Mouse (Mus musculus) liver, embryonic 15.5 days (tissue): ENCODE data around the gene Fasn. TPM values are rescaled to one million over a fixed set of nuclear protein-coding genes. Genes with fewer than 3 reads are reported as not detected.

ENCODE experiments used
- ATAC-seq: fragments of 200-750 bp; cut with Nextera tagmentation; 2 replicates; pipeline ENCODE4 v1.8.0; 2017; ENCODE audit warnings: moderate number of reproducible peaks, mild to moderate bottlenecking, moderate library complexity; ENCODE audit not compliant: insufficient read depth
- H3K27ac ChIP-seq: fragments of 300-500 bp; sonication (generic); replicated peaks from 2 replicates; pipeline ENCODE4 v1.5.1; 2015; ENCODE audit warnings: mild to moderate bottlenecking, inconsistent platforms
- H3K27me3 ChIP-seq: fragments of 300-500 bp; sonication (generic); 2 replicates; pipeline ENCODE4 v1.6.1; 2015; ENCODE audit warnings: mild to moderate bottlenecking, inconsistent platforms
- H3K36me3 ChIP-seq: fragments of 300-500 bp; sonication (generic); replicated peaks from 2 replicates; pipeline ENCODE4 v1.6.1; 2015; ENCODE audit warnings: moderate library complexity, mild to moderate bottlenecking, inconsistent platforms
- H3K4me1 ChIP-seq: fragments of 300-500 bp; sonication (generic); replicated peaks from 2 replicates; pipeline ENCODE4 v1.6.1; 2015; ENCODE audit warnings: inconsistent platforms
- H3K4me2 ChIP-seq: fragments of 300-500 bp; sonication (generic); 2 replicates; pipeline ENCODE4 v1.6.1; 2015; ENCODE audit warnings: moderate library complexity, mild to moderate bottlenecking, inconsistent platforms
- H3K4me3 ChIP-seq: fragments of 300-500 bp; sonication (generic); replicated peaks from 2 replicates; pipeline ENCODE4 v1.5.1; 2015; ENCODE audit warnings: mild to moderate bottlenecking, inconsistent platforms
- H3K9ac ChIP-seq: fragments of 300-500 bp; sonication (generic); 2 replicates; pipeline ENCODE4 v1.6.1; 2015; ENCODE audit warnings: moderate library complexity, mild to moderate bottlenecking, inconsistent platforms
- H3K9me3 ChIP-seq: fragments of 300-500 bp; sonication (generic); replicated peaks from 2 replicates; pipeline ENCODE4 v1.6.1; 2016; ENCODE audit warnings: inconsistent platforms
- WGBS: fragments of 180-500 bp; shearing (Covaris S2); methylation state at CpG from one replicate; pipeline ENCODE4 v1.1.7; 2015; ENCODE audit warnings: mixed read lengths; ENCODE audit not compliant: insufficient replicate concordance; 5-methylcytosine and 5-hydroxymethylcytosine counted together
- polyA plus RNA-seq: library from polyadenylated mRNA; unstranded; fragments of >200 nt; fragmentation: Nextera tagmentation; extraction: Ambion mirVana; gene quantifications from 2 replicates; pipeline ENCODE4 v1.2.1, GENCODE M21; 2015

Fasn gene
- polyA plus RNA-seq, 1 experiment from 2014 or later, result 20.1 TPM

DNA sequence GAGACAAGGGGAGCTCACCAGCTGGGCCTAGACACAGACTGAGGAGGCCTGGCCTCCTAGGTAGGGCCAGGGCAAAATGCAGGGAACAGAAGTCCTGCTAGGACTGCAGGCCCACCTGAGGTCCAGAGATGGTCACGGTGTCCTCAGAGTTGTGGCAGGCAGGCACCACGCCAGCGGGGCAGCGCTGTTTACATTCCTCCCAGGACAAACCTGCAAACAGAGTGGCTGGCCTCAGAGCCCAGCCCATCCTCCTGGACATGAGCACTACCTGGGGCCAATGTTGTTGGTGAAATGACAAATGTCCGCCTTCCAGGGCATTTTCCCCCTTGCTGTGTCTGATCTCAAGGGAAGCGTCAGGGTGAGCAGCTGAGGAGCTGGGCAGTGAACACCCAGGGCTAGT lies 7.0 kb downstream of the Fasn start:
- no peak for ATAC-seq
- no peaks in the 10 kb centered on the region for H3K9me3 ChIP-seq
- no peak overlapping the region for H3K4me2 ChIP-seq
- no peak overlapping the region for H3K9ac ChIP-seq
- H3K4me1 ChIP-seq, result peaks cover 18% of the 10 kb centered on the region
- H3K27me3 ChIP-seq, result no peaks in the 10 kb centered on the region
- peaks cover 99% of the 10 kb centered on the region for H3K36me3 ChIP-seq
- WGBS, result 84% methylated on average over 6 of the region's 6 CpGs
- H3K27ac ChIP-seq, result no peak overlapping the region
- no peak overlapping the region for H3K4me3 ChIP-seq

DNA sequence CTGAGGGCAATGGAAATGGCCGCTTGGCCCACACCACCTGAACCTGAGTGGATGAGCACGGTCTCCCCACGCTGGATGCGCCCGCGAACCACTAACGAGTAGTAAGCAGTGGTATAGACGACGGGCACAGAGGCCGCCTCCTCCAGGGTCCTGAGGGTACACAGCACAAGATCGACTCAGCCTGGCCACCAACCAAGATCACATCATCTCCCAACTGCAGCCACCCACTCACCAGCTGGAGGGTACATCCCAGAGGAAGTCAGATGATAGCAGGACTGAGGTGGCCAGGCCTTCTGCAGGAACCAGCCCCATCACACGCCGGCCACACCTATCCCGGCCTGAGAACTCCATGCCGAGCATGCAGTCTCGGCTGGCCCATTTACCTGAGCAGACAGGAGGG lies 12.3 kb downstream of the Fasn start:
- WGBS, result 85% methylated on average over 16 of the region's 16 CpGs
- Histone ChIP-seq H3K9me3 (no peaks in the 10 kb centered on the region), H3K4me1 (no peaks in the 10 kb centered on the region), H3K36me3 (peaks cover 100% of the 10 kb centered on the region), H3K4me2 (no peak overlapping the region), H3K4me3 (no peak overlapping the region), H3K27ac (no peak overlapping the region), H3K27me3 (no peaks in the 10 kb centered on the region), H3K9ac (no peak overlapping the region)
- no peak for ATAC-seq

- 72% methylated on average over 12 of the region's 12 CpGs for WGBS
- no peak overlapping the region for H3K4me3 ChIP-seq
- no peak overlapping the region for H3K4me2 ChIP-seq
- H3K27ac ChIP-seq, result no peak overlapping the region
- no peak for ATAC-seq
- no peaks in the 10 kb centered on the region for H3K9me3 ChIP-seq
- H3K9ac ChIP-seq, result no peak overlapping the region
- H3K4me1 ChIP-seq, result peaks cover 4% of the 10 kb centered on the region; the same call in 1 of the 2 replicates
- no peaks in the 10 kb centered on the region for H3K27me3 ChIP-seq
- H3K36me3 ChIP-seq, result peaks cover 67% of the 10 kb centered on the region
Measured at GRCm38 (mm10) chr11:120808010-120808409, 16.3 kb downstream of the Fasn start.

DNA sequence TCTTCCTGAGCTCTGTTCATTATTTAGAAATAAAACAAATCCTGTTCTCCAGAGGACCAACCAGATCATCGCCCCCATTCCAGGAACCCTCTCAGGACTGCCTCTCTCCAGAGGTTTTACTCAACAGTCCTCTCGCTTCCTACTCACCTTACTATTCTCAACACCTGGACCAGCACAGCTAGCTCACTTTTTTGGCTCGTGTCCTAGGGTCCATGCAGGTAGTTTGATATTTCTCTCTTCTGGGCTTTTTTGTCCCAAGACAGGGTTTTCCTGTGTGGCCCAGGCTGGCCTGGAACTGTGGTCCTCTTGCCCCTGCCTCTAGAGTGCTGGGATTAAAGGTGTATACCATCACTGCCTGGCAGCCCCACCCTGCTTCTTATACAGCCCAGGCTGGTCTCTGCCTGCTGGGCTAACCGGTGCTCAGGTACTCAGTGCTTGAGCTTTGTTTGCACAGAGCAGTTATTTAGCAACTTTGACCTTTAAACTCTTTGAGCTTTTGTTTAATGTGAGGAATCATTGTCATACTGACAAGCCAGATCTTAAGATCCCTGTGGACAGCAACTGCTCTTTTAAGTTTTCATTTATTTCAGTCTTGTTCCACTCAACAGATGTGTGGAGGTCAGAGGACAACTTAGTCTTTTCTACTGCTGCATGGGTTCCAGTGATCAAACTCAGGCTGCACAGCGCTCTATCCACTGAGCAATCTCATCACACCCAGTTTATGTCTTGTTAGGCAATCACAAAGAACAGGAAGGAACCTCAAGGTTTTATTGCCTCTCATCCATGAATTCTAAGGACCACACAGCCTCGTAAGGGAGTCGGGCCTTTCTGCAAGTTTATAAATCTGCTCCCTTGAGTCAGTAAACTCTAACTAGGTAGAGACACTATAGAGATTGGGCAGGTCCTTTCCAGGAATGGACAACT lies 18.7 kb downstream of the Fasn start:
- no peaks in the 10 kb centered on the region for H3K9me3 ChIP-seq
- no peak for ATAC-seq
- H3K9ac ChIP-seq, result no peak overlapping the region
- H3K27ac ChIP-seq, result no peak overlapping the region
- H3K4me2 ChIP-seq, result no peak overlapping the region
- H3K27me3 ChIP-seq, result no peaks in the 10 kb centered on the region
- H3K36me3 ChIP-seq, result peaks cover 43% of the 10 kb centered on the region
- WGBS, result 74% methylated on average over 7 of the region's 7 CpGs
- H3K4me1 ChIP-seq, result peaks cover 4% of the 10 kb centered on the region; the same call in 1 of the 2 replicates
- H3K4me3 ChIP-seq, result no peak overlapping the region

DNA sequence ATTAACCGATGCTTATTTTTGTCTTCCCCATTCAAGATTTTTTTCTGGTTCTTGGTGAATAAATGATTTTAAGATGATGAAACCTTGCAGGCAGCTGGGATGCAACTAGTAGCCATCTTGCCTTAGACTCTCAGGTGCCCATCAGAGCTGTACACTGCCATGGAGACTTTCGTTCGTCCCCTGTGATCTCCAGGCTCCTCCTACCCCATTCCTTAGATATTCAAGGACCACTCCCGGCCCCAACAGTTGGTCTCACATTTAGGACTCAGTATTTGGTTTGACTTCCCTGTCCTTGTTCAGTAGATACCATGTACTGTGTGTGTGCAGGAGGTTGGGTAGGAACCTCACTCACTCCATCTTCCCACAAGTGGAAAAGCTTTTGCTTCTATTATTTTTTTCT lies 19.6 kb downstream of the Fasn start:
- peaks cover 35% of the 10 kb centered on the region for H3K36me3 ChIP-seq
- no peak for ATAC-seq
- no peaks in the 10 kb centered on the region for H3K27me3 ChIP-seq
- H3K4me2 ChIP-seq, result no peak overlapping the region
- H3K4me3 ChIP-seq, result no peak overlapping the region
- H3K4me1 ChIP-seq, result peaks cover 12% of the 10 kb centered on the region
- no peak overlapping the region for H3K9ac ChIP-seq
- no peak overlapping the region for H3K27ac ChIP-seq
- no peaks in the 10 kb centered on the region for H3K9me3 ChIP-seq
- WGBS, result 63% methylated on average over 4 of the region's 4 CpGs

GRCm38 (mm10) chr11:120804274-120804673 lies 20.1 kb downstream of the Fasn start:
- no peaks in the 10 kb centered on the region for H3K9me3 ChIP-seq
- WGBS, result 68% methylated on average over 7 of the region's 7 CpGs
- H3K4me1 ChIP-seq, result peaks cover 13% of the 10 kb centered on the region
- H3K4me2 ChIP-seq, result no peak overlapping the region
- peaks cover 30% of the 10 kb centered on the region for H3K36me3 ChIP-seq
- H3K27ac ChIP-seq, result no peak overlapping the region
- H3K4me3 ChIP-seq, result no peak overlapping the region
- ATAC-seq, result no peak
- H3K27me3 ChIP-seq, result no peaks in the 10 kb centered on the region
- no peak overlapping the region for H3K9ac ChIP-seq

GRCm38 (mm10) chr11:120800061-120800904 lies 24.1 kb downstream of the Fasn start:
- no peak overlapping the region for H3K4me2 ChIP-seq
- no peaks in the 10 kb centered on the region for H3K36me3 ChIP-seq
- H3K9ac ChIP-seq, result no peak overlapping the region
- no peak overlapping the region for H3K27ac ChIP-seq
- H3K9me3 ChIP-seq, result no peaks in the 10 kb centered on the region
- peak; percentile 40 for ATAC-seq
- H3K4me3 ChIP-seq, result no peak overlapping the region
- peaks cover 26% of the 10 kb centered on the region for H3K4me1 ChIP-seq
- WGBS, result 13% methylated on average over 10 of the region's 10 CpGs
- H3K27me3 ChIP-seq, result no peaks in the 10 kb centered on the region

- no peak overlapping the region for H3K4me3 ChIP-seq
- H3K27ac ChIP-seq, result no peak overlapping the region
- H3K9me3 ChIP-seq, result no peaks in the 10 kb centered on the region
- H3K27me3 ChIP-seq, result no peaks in the 10 kb centered on the region
- peaks cover 3% of the 10 kb centered on the region; the same call in 1 of the 2 replicates for H3K36me3 ChIP-seq
- no peak overlapping the region for H3K9ac ChIP-seq
- no peak overlapping the region for H3K4me2 ChIP-seq
- ATAC-seq, result no peak
- H3K4me1 ChIP-seq, result peaks cover 35% of the 10 kb centered on the region
- 47% methylated on average over 6 of the region's 6 CpGs for WGBS
Measured at GRCm38 (mm10) chr11:120799316-120799890, 24.9 kb downstream of the Fasn start.

- Histone ChIP-seq H3K4me1 (peaks cover 39% of the 10 kb centered on the region), H3K9me3 (no peaks in the 10 kb centered on the region), H3K9ac (no peak overlapping the region), H3K4me2 (no peak overlapping the region), H3K27ac (no peak overlapping the region), H3K4me3 (no peak overlapping the region), H3K36me3 (peaks cover 15% of the 10 kb centered on the region), H3K27me3 (no peaks in the 10 kb centered on the region)
- WGBS, result 38% methylated on average over 3 of the region's 3 CpGs
- ATAC-seq, result no peak
Measured at GRCm38 (mm10) chr11:120798244-120798643, 26.1 kb downstream of the Fasn start.

- H3K4me2 ChIP-seq, result peak overlapping the region; percentile 88
- peak overlapping the region; percentile 44 for H3K9ac ChIP-seq
- peak overlapping the region; percentile 55 for H3K27ac ChIP-seq
- H3K36me3 ChIP-seq, result peaks cover 32% of the 10 kb centered on the region
- peak overlapping the region; percentile 83 for H3K4me3 ChIP-seq
- no peaks in the 10 kb centered on the region for H3K27me3 ChIP-seq
- no peaks in the 10 kb centered on the region for H3K9me3 ChIP-seq
- 27% methylated on average over 8 of the region's 8 CpGs for WGBS
- H3K4me1 ChIP-seq, result peaks cover 39% of the 10 kb centered on the region
- ATAC-seq, result peak; percentile 25
Measured at GRCm38 (mm10) chr11:120796614-120796946, 27.8 kb downstream of the Fasn start.
